Mouse (Mus musculus) testis, adult 2 months (tissue): ENCODE data around the gene Mus81.

Experiments used
- CTCF ChIP-seq: fragments of 200-500 bp; IDR thresholded peaks from 2 replicates; pipeline ENCODE4 v1.5.1; 2012; ENCODE audit warnings: low read depth, mild to moderate bottlenecking, inconsistent platforms, low read length, moderate library complexity; ENCODE audit not compliant: control insufficient read depth, insufficient read depth, insufficient replicate concordance
- POLR2A ChIP-seq: fragments of 200-500 bp; IDR thresholded peaks from 2 replicates; pipeline ENCODE4 v1.6.1; 2012; ENCODE audit warnings: low read depth, mild to moderate bottlenecking, inconsistent platforms, low read length, moderate library complexity; ENCODE audit not compliant: control insufficient read depth

DNA sequence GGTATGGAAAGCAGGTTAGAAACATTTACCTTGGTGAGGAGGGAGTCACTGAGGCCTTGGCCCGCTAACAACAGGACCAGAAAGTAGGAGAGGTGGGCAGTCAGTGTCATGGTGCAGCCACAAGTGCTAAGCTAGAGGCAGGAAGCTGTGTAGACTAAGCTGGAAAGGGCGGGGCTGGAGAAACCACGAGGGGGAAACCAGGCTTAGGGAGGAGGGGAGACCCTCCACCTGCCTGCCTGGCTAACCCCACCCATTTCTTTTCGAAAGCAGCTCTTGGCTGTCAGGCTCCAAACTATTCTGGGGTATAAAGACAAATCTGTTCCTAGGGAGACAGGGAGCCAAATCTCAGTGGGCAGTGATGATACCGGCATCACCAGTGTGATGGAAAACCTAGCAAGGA lies 19.8 kb downstream of the Mus81 start, which contains the start of gene Ctsw:
- TF ChIP-seq CTCF: no peak
- TF ChIP-seq POLR2A: no peak
